Mouse (Mus musculus): Measurements from ENCODE around the gene Pdpr. TPM values are rescaled to one million over a fixed set of nuclear protein-coding genes. Genes with fewer than 3 reads are reported as not detected.
"Not testable (repeated sequence)": the region's sequence is repeated elsewhere in the genome, so short reads cannot be mapped to it uniquely, and the experiment has no call there.

Pdpr gene
- total and polyA plus RNA-seq, 2 experiments, result 7.7 to 18.4 TPM

- H3K9ac ChIP-seq (ENCODE audit: low read depth, low read length), result no peak overlapping the region
- no peak for DNase-seq (ENCODE audit: extremely low read depth, low read depth, low spot score)
- no peak overlapping the region for H3K4me3 ChIP-seq (ENCODE audit: insufficient read depth, low read depth, low read length)
- H3K27me3 ChIP-seq (ENCODE audit: control insufficient read depth, insufficient read depth, low read length), result no peaks in the 10 kb centered on the region
- no peaks in the 10 kb centered on the region for H3K4me1 ChIP-seq (ENCODE audit: control insufficient read depth, insufficient read depth, low read length)
- WGBS, result 98% methylated on average over 5 of the region's 5 CpGs
- H3K27ac ChIP-seq (replicated peaks; ENCODE audit: insufficient read depth, low read depth, low read length), result no peak overlapping the region
- TF ChIP-seq CTCF (IDR thresholded peaks at IDR 0.05; ENCODE audit: low read depth, low read length) (no peak), POLR2A (IDR thresholded peaks at IDR 0.05; ENCODE audit: extremely low read depth, insufficient read depth, low read length) (no peak)
- peaks cover 61% of the 10 kb centered on the region for H3K36me3 ChIP-seq (ENCODE audit: control insufficient read depth, insufficient read depth, low read length)
- H3K79me2 ChIP-seq (ENCODE audit: control insufficient read depth, insufficient read depth, low read length), result no peaks in the 10 kb centered on the region
Observed at GRCm38 (mm10) chr8:111114891-111115290, 20.5 kb downstream of the Pdpr start.

- peaks cover 73% of the 10 kb centered on the region for H3K36me3 ChIP-seq (ENCODE audit: control insufficient read depth, insufficient read depth, low read length)
- no peaks in the 10 kb centered on the region for H3K27me3 ChIP-seq (ENCODE audit: control insufficient read depth, insufficient read depth, low read length)
- TF ChIP-seq POLR2A (IDR thresholded peaks at IDR 0.05; ENCODE audit: extremely low read depth, insufficient read depth, low read length) (no peak), CTCF (IDR thresholded peaks at IDR 0.05; ENCODE audit: low read depth, low read length) (no peak)
- H3K27ac ChIP-seq (replicated peaks; ENCODE audit: insufficient read depth, low read depth, low read length), result no peak overlapping the region
- no peak for DNase-seq (ENCODE audit: extremely low read depth, low read depth, low spot score)
- H3K9ac ChIP-seq (ENCODE audit: low read depth, low read length), result no peak overlapping the region
- no peaks in the 10 kb centered on the region for H3K4me1 ChIP-seq (ENCODE audit: control insufficient read depth, insufficient read depth, low read length)
- H3K4me3 ChIP-seq (ENCODE audit: insufficient read depth, low read depth, low read length), result no peak overlapping the region
- H3K79me2 ChIP-seq (ENCODE audit: control insufficient read depth, insufficient read depth, low read length), result no peaks in the 10 kb centered on the region
- WGBS, result 73% methylated on average over 3 of the region's 3 CpGs
Observed at GRCm38 (mm10) chr8:111119481-111119880, 25.1 kb downstream of the Pdpr start.

- TF ChIP-seq CTCF (IDR thresholded peaks at IDR 0.05; ENCODE audit: low read depth, low read length) (no peak), POLR2A (IDR thresholded peaks at IDR 0.05; ENCODE audit: extremely low read depth, insufficient read depth, low read length) (no peak)
- H3K9ac ChIP-seq (ENCODE audit: low read depth, low read length), result no peak overlapping the region
- H3K27ac ChIP-seq (replicated peaks; ENCODE audit: insufficient read depth, low read depth, low read length), result no peak overlapping the region
- peaks cover 7% of the 10 kb centered on the region; the same call in 1 of the 2 replicates for H3K79me2 ChIP-seq (ENCODE audit: control insufficient read depth, insufficient read depth, low read length)
- no peaks in the 10 kb centered on the region for H3K4me1 ChIP-seq (ENCODE audit: control insufficient read depth, insufficient read depth, low read length)
- 95% methylated on average over 2 of the region's 2 CpGs for WGBS
- DNase-seq (ENCODE audit: extremely low read depth, low read depth, low spot score), result no peak
- H3K27me3 ChIP-seq (ENCODE audit: control insufficient read depth, insufficient read depth, low read length), result no peaks in the 10 kb centered on the region
- no peak overlapping the region for H3K4me3 ChIP-seq (ENCODE audit: insufficient read depth, low read depth, low read length)
- peaks cover 67% of the 10 kb centered on the region for H3K36me3 ChIP-seq (ENCODE audit: control insufficient read depth, insufficient read depth, low read length)
Observed at GRCm38 (mm10) chr8:111130756-111131155, 36.3 kb downstream of the Pdpr start.

- peaks cover 22% of the 10 kb centered on the region; the same call in 1 of the 2 replicates for H3K79me2 ChIP-seq (ENCODE audit: control insufficient read depth, insufficient read depth, low read length)
- no peak overlapping the region for H3K9ac ChIP-seq (ENCODE audit: low read depth, low read length)
- no peaks in the 10 kb centered on the region for H3K27me3 ChIP-seq (ENCODE audit: control insufficient read depth, insufficient read depth, low read length)
- H3K4me1 ChIP-seq (ENCODE audit: control insufficient read depth, insufficient read depth, low read length), result peaks cover 7% of the 10 kb centered on the region
- no peak overlapping the region for H3K4me3 ChIP-seq (ENCODE audit: insufficient read depth, low read depth, low read length)
- no peak overlapping the region for H3K27ac ChIP-seq (replicated peaks; ENCODE audit: insufficient read depth, low read depth, low read length)
- TF ChIP-seq POLR2A (IDR thresholded peaks at IDR 0.05; ENCODE audit: extremely low read depth, insufficient read depth, low read length) (no peak), CTCF (IDR thresholded peaks at IDR 0.05; ENCODE audit: low read depth, low read length) (no peak)
- H3K36me3 ChIP-seq (ENCODE audit: control insufficient read depth, insufficient read depth, low read length), result peaks cover 5% of the 10 kb centered on the region; the same call in 1 of the 2 replicates
- no peak for DNase-seq (ENCODE audit: extremely low read depth, low read depth, low spot score)
Observed at GRCm38 (mm10) chr8:111142521-111142920, 48.1 kb downstream of the Pdpr start.

GRCm38 (mm10) chr8:111144901-111145459, 50.5 kb downstream of the Pdpr start:
- H3K4me1 ChIP-seq (ENCODE audit: control insufficient read depth, insufficient read depth, low read length); H3K27me3 ChIP-seq (ENCODE audit: control insufficient read depth, insufficient read depth, low read length); H3K36me3 ChIP-seq (ENCODE audit: control insufficient read depth, insufficient read depth, low read length); DNase-seq (ENCODE audit: extremely low read depth, low read depth, low spot score): not testable (repeated sequence)
- peak overlapping the region; percentile 80 for H3K9ac ChIP-seq (ENCODE audit: low read depth, low read length)
- peak overlapping the region; percentile 84 for H3K4me3 ChIP-seq (ENCODE audit: insufficient read depth, low read depth, low read length)
- under 1% methylated on average over 59 of the region's 63 CpGs for WGBS
- peaks cover 19% of the 10 kb centered on the region; the same call in 1 of the 2 replicates for H3K79me2 ChIP-seq (ENCODE audit: control insufficient read depth, insufficient read depth, low read length)
- H3K27ac ChIP-seq (replicated peaks; ENCODE audit: insufficient read depth, low read depth, low read length), result peak overlapping the region; percentile 44

GRCm38 (mm10) chr8:111145460-111146012, 51.1 kb downstream of the Pdpr start:
- Histone ChIP-seq H3K9ac (ENCODE audit: low read depth, low read length) (peak overlapping the region; percentile 96), H3K27ac (replicated peaks; ENCODE audit: insufficient read depth, low read depth, low read length) (peak overlapping the region; percentile 51), H3K79me2 (ENCODE audit: control insufficient read depth, insufficient read depth, low read length) (peaks cover 17% of the 10 kb centered on the region; the same call in 1 of the 2 replicates), H3K4me3 (ENCODE audit: insufficient read depth, low read depth, low read length) (peak overlapping the region; percentile 84)
- not testable (repeated sequence) for H3K4me1 ChIP-seq (ENCODE audit: control insufficient read depth, insufficient read depth, low read length); H3K36me3 ChIP-seq (ENCODE audit: control insufficient read depth, insufficient read depth, low read length); H3K27me3 ChIP-seq (ENCODE audit: control insufficient read depth, insufficient read depth, low read length)
- TF ChIP-seq POLR2A (IDR thresholded peaks at IDR 0.05; ENCODE audit: extremely low read depth, insufficient read depth, low read length), result peak; percentile 39; the same call in 1 of the 2 replicates
- under 1% methylated on average over 73 of the region's 74 CpGs for WGBS
- peak; percentile 56 for DNase-seq (ENCODE audit: extremely low read depth, low read depth, low spot score)

Data from liver, adult 2 months (tissue).